Mouse (Mus musculus) liver, adult 10 weeks (tissue): ENCODE data around the gene Slc35d2. TPM values are rescaled to one million over a fixed set of nuclear protein-coding genes. Genes with fewer than 3 reads are reported as not detected.

ENCODE experiments used
- polyA plus RNA-seq: library from polyadenylated mRNA; stranded (reverse); fragments of 350-450 nt; fragmentation: Illumina TruSeq; extraction: RNeasy Lipid Tissue Mini Kit (QIAGEN cat#74804); gene quantifications from one replicate; pipeline ENCODE4 v1.2.3, GENCODE M21; 2014; ENCODE audit warnings: low read depth, low replicate concordance

Gene Slc35d2
- 82.7 TPM for polyA plus RNA-seq

DNA sequence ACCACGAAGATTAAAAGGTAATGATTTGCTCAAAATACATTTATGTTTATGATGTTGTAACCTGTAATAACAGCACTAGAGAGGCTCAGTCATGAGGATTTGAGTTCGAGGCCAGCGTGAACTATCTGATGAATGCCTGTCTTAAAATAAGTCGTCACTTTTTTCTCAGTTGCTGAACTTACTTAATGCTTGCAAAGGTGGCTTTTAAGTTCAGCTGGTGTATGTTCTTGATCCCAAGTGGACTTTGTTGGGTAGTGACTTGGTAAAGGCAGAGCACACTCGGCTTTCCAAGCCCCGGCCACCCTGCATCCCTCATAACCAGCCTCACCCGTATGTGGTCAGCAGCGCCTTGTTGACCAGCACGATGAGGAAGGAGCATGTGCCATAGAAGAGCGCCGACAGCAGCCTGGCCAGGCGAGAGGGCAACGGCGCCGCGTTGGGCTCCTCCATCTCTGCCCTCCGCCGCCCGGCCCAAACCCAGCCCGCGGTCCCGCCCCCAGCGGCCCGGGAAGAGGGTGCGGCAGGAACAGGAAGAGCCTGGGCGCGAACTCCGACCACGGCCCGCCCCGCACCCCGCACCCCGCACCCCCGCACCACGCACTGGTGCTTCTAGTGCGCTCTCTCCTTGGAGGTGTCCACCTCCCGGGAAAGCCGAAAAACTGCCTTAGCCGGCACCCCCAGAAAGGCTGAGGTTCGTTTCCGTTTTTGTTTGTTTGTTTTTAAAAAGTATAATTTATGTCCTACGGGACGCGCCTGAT lies at the start of gene Slc35d2:
TSS of gene Slc35d2 (minus strand) at position 511 of the 758 bp plus-strand sequence.

GRCm38 (mm10) chr13:64161548-64161915 lies 32.4 kb upstream of the Slc35d2 start, which contains the start of gene Habp4:
TSS of gene Habp4 (plus strand) at chr13:64161824.

DNA sequence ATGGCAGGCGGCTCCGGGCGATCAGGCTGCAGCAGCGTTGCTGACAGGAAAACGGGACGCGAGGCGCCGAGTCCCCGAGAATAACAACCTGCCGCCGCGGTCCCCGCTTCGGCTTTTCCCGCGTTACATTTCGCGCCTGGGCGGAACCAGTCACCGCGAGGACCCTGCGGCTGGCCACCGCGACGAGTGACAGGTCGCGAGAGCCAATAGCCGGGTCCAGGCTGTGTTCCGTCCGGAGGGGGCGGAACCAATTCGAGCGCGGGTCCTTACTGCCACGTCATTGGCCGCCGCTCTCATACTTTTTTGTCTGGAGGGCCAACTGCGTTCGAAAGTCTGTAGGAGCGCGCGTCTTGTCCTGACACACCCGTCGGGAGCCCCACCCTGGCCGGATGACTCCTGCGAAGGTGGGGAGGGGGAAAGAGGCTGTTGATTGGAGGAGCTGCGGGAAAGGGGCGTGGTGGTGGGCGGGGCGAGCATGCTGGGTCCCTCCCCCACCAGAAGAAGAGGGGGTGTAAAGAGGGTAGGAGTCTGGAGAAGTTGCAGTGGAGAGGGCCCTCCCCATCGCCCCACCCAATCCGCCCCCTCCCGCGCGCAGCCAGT lies 24.0 kb upstream of the Slc35d2 start, which contains the start of gene Zfp367:
TSS of gene Zfp367 (minus strand) at position 120 of the 600 bp plus-strand sequence.

GRCm38 (mm10) chr13:64089130-64089529 lies 40.0 kb downstream of the Slc35d2 start, which contains the start of gene Hsd17b3:
TSS of gene Hsd17b3 (minus strand) at chr13:64089230.

Other genes with a start within 250 kb of the Slc35d2 start
- gene Hsd17b3, start 40.1 kb downstream of the Slc35d2 start, polyA plus RNA-seq: not detected
- 25.0 TPM for gene Zfp367, start 23.8 kb upstream of the Slc35d2 start, polyA plus RNA-seq
- 35.7 TPM for gene Habp4, start 32.5 kb upstream of the Slc35d2 start, polyA plus RNA-seq
- 32.3 TPM for gene Cdc14b, start 145.9 kb upstream of the Slc35d2 start, polyA plus RNA-seq
- 108 TPM for gene Aaed1, start 183.3 kb upstream of the Slc35d2 start, polyA plus RNA-seq
- 447 TPM for gene Ctsl, start 241.5 kb upstream of the Slc35d2 start, polyA plus RNA-seq